Mouse (Mus musculus): ENCODE measurements around the gene Klk1b8. TPM values are rescaled to one million over a fixed set of nuclear protein-coding genes. Genes with fewer than 3 reads are reported as not detected.
A peak's percentile ranks its signal among the peaks of the same experiment; 100 is the strongest.

The Klk1b8 gene
- polyA plus RNA-seq, 2 experiments, result not detected

GRCm38 (mm10) chr7:43920582-43920981 lies 29.9 kb upstream of the Klk1b8 start:
- Histone ChIP-seq H3K4me1 (ENCODE audit: control insufficient read depth, insufficient read depth, low read length) (no peaks in the 10 kb centered on the region), H3K9me3 (ENCODE audit: control insufficient read depth, low read length) (no peaks in the 10 kb centered on the region), H3K27me3 (ENCODE audit: control insufficient read depth, insufficient read depth, low read length) (no peaks in the 10 kb centered on the region), H3K4me2 (replicated peaks; ENCODE audit: low read depth, low read length, severe bottlenecking) (no peak overlapping the region), H3K9ac (ENCODE audit: low read depth, low read length, severe bottlenecking) (no peak overlapping the region), H3K4me3 (replicated peaks; ENCODE audit: low read length) (no peak overlapping the region), H3K27ac (replicated peaks; ENCODE audit: low read depth, low read length) (no peak overlapping the region), H3K36me3 (ENCODE audit: control insufficient read depth, insufficient read depth, low read length) (no peaks in the 10 kb centered on the region)
- ATAC-seq (ENCODE audit: low FRiP score, low read depth) (no peak), DNase-seq (ENCODE audit: low spot score) (no peak)
- 80% methylated on average over 3 of the region's 3 CpGs for WGBS
- no peak for TF ChIP-seq POLR2A (IDR thresholded peaks at IDR 0.05; ENCODE audit: borderline replicate concordance, extremely low read depth, insufficient read depth, insufficient read length)

GRCm38 (mm10) chr7:43921087-43921486 lies 29.4 kb upstream of the Klk1b8 start:
- ATAC-seq (ENCODE audit: low FRiP score, low read depth) (no peak), DNase-seq (ENCODE audit: low spot score) (no peak)
- Histone ChIP-seq H3K4me1 (ENCODE audit: control insufficient read depth, insufficient read depth, low read length) (no peaks in the 10 kb centered on the region), H3K27ac (replicated peaks; ENCODE audit: low read depth, low read length) (no peak overlapping the region), H3K9ac (ENCODE audit: low read depth, low read length, severe bottlenecking) (no peak overlapping the region), H3K4me2 (replicated peaks; ENCODE audit: low read depth, low read length, severe bottlenecking) (no peak overlapping the region), H3K27me3 (ENCODE audit: control insufficient read depth, insufficient read depth, low read length) (no peaks in the 10 kb centered on the region), H3K36me3 (ENCODE audit: control insufficient read depth, insufficient read depth, low read length) (no peaks in the 10 kb centered on the region), H3K4me3 (replicated peaks; ENCODE audit: low read length) (no peak overlapping the region), H3K9me3 (ENCODE audit: control insufficient read depth, low read length) (no peaks in the 10 kb centered on the region)
- TF ChIP-seq POLR2A (IDR thresholded peaks at IDR 0.05; ENCODE audit: borderline replicate concordance, extremely low read depth, insufficient read depth, insufficient read length), result no peak
- 81% methylated on average over 6 of the region's 6 CpGs for WGBS

- Histone ChIP-seq H3K36me3 (ENCODE audit: control insufficient read depth, insufficient read depth, low read length) (no peaks in the 10 kb centered on the region), H3K9me3 (ENCODE audit: control insufficient read depth, low read length) (no peaks in the 10 kb centered on the region), H3K4me2 (replicated peaks; ENCODE audit: low read depth, low read length, severe bottlenecking) (no peak overlapping the region), H3K27ac (replicated peaks; ENCODE audit: low read depth, low read length) (no peak overlapping the region), H3K4me1 (ENCODE audit: control insufficient read depth, insufficient read depth, low read length) (no peaks in the 10 kb centered on the region), H3K27me3 (ENCODE audit: control insufficient read depth, insufficient read depth, low read length) (no peaks in the 10 kb centered on the region), H3K9ac (ENCODE audit: low read depth, low read length, severe bottlenecking) (no peak overlapping the region), H3K4me3 (replicated peaks; ENCODE audit: low read length) (no peak overlapping the region)
- WGBS, result 79% methylated on average over 2 of the region's 2 CpGs
- ATAC-seq (ENCODE audit: low FRiP score, low read depth) (no peak), DNase-seq (ENCODE audit: low spot score) (no peak)
- TF ChIP-seq POLR2A (IDR thresholded peaks at IDR 0.05; ENCODE audit: borderline replicate concordance, extremely low read depth, insufficient read depth, insufficient read length), result no peak
Observed at GRCm38 (mm10) chr7:43921941-43922340, 28.5 kb upstream of the Klk1b8 start.

- Histone ChIP-seq H3K9me3 (ENCODE audit: control insufficient read depth, low read length) (no peaks in the 10 kb centered on the region), H3K27me3 (ENCODE audit: control insufficient read depth, insufficient read depth, low read length) (no peaks in the 10 kb centered on the region), H3K9ac (ENCODE audit: low read depth, low read length, severe bottlenecking) (no peak overlapping the region), H3K4me3 (replicated peaks; ENCODE audit: low read length) (no peak overlapping the region), H3K27ac (replicated peaks; ENCODE audit: low read depth, low read length) (no peak overlapping the region), H3K4me2 (replicated peaks; ENCODE audit: low read depth, low read length, severe bottlenecking) (no peak overlapping the region), H3K36me3 (ENCODE audit: control insufficient read depth, insufficient read depth, low read length) (no peaks in the 10 kb centered on the region), H3K4me1 (ENCODE audit: control insufficient read depth, insufficient read depth, low read length) (no peaks in the 10 kb centered on the region)
- no peak for TF ChIP-seq POLR2A (IDR thresholded peaks at IDR 0.05; ENCODE audit: borderline replicate concordance, extremely low read depth, insufficient read depth, insufficient read length)
- no peak for DNase-seq (ENCODE audit: low spot score)
- WGBS, result 54% methylated on average over 5 of the region's 5 CpGs
- ATAC-seq (ENCODE audit: low FRiP score, low read depth), result no peak
Observed at GRCm38 (mm10) chr7:43925985-43926384, 24.5 kb upstream of the Klk1b8 start.

- no peak overlapping the region for H3K27ac ChIP-seq (replicated peaks; ENCODE audit: low read depth, low read length)
- ATAC-seq (ENCODE audit: low FRiP score, low read depth) (no peak), DNase-seq (ENCODE audit: low spot score) (peak; percentile 14)
- 52% methylated on average over 4 of the region's 4 CpGs for WGBS
- no peaks in the 10 kb centered on the region for H3K4me1 ChIP-seq (ENCODE audit: control insufficient read depth, insufficient read depth, low read length)
- TF ChIP-seq POLR2A (IDR thresholded peaks at IDR 0.05; ENCODE audit: borderline replicate concordance, extremely low read depth, insufficient read depth, insufficient read length), result no peak
- H3K27me3 ChIP-seq (ENCODE audit: control insufficient read depth, insufficient read depth, low read length), result no peaks in the 10 kb centered on the region
- no peak overlapping the region for H3K4me3 ChIP-seq (replicated peaks; ENCODE audit: low read length)
- H3K4me2 ChIP-seq (replicated peaks; ENCODE audit: low read depth, low read length, severe bottlenecking), result no peak overlapping the region
- H3K9ac ChIP-seq (ENCODE audit: low read depth, low read length, severe bottlenecking), result no peak overlapping the region
- H3K9me3 ChIP-seq (ENCODE audit: control insufficient read depth, low read length), result no peaks in the 10 kb centered on the region
- no peaks in the 10 kb centered on the region for H3K36me3 ChIP-seq (ENCODE audit: control insufficient read depth, insufficient read depth, low read length)
Observed at GRCm38 (mm10) chr7:43928521-43928920, 21.9 kb upstream of the Klk1b8 start.

- Histone ChIP-seq H3K4me2 (replicated peaks; ENCODE audit: low read depth, low read length, severe bottlenecking) (no peak overlapping the region), H3K4me1 (ENCODE audit: control insufficient read depth, insufficient read depth, low read length) (no peaks in the 10 kb centered on the region), H3K27ac (replicated peaks; ENCODE audit: low read depth, low read length) (no peak overlapping the region), H3K27me3 (ENCODE audit: control insufficient read depth, insufficient read depth, low read length) (no peaks in the 10 kb centered on the region), H3K9me3 (ENCODE audit: control insufficient read depth, low read length) (no peaks in the 10 kb centered on the region), H3K4me3 (replicated peaks; ENCODE audit: low read length) (no peak overlapping the region), H3K36me3 (ENCODE audit: control insufficient read depth, insufficient read depth, low read length) (no peaks in the 10 kb centered on the region), H3K9ac (ENCODE audit: low read depth, low read length, severe bottlenecking) (no peak overlapping the region)
- no peak for ATAC-seq (ENCODE audit: low FRiP score, low read depth)
- TF ChIP-seq POLR2A (IDR thresholded peaks at IDR 0.05; ENCODE audit: borderline replicate concordance, extremely low read depth, insufficient read depth, insufficient read length), result no peak
- WGBS, result 51% methylated on average over 4 of the region's 4 CpGs
- DNase-seq (ENCODE audit: low spot score), result no peak
Observed at GRCm38 (mm10) chr7:43932337-43932736, 18.1 kb upstream of the Klk1b8 start.

Data from limb, embryonic 14.5 days (tissue).